Mouse (Mus musculus): ENCODE data around the gene Vamp3. TPM values are rescaled to one million over a fixed set of nuclear protein-coding genes. Genes with fewer than 3 reads are reported as not detected.
"Not testable (repeated sequence)": the region's sequence is repeated elsewhere in the genome, so short reads cannot be mapped to it uniquely, and the experiment has no call there.

The Vamp3 gene
- total RNA-seq, 1 experiment from 2014 or later = 85.7 TPM

DNA sequence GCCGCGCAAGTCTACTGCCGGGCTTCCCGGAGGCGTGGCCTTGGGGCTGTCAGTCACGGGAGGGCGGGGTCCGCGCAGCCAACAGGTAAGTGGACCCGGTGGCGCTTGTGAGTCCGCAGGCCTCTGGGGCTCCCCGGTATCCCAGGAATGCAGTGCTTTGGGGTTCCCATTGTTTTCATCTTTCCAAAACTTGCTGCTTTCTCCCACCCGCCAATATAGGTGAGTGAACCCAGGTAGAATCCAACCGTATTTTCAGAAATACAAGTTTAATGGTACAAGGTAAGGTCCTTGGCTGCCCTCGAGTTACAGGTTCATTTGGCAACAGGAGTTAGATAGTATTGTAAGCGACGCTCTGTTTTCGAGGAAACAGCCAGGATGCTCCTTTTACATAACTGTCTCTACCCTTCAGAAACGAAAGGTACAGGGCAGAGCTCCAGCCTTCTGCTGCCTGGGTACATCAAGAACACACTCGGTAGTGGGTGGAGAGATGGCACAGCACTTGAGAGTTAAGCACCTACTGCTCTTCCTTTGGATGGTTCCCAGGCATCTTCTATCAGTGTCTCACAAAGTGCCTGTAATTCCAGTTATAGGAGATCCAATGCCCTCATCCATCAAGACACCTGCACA is 12.7 kb downstream of the Vamp3 start:
- no peak for DNase-seq

DNA sequence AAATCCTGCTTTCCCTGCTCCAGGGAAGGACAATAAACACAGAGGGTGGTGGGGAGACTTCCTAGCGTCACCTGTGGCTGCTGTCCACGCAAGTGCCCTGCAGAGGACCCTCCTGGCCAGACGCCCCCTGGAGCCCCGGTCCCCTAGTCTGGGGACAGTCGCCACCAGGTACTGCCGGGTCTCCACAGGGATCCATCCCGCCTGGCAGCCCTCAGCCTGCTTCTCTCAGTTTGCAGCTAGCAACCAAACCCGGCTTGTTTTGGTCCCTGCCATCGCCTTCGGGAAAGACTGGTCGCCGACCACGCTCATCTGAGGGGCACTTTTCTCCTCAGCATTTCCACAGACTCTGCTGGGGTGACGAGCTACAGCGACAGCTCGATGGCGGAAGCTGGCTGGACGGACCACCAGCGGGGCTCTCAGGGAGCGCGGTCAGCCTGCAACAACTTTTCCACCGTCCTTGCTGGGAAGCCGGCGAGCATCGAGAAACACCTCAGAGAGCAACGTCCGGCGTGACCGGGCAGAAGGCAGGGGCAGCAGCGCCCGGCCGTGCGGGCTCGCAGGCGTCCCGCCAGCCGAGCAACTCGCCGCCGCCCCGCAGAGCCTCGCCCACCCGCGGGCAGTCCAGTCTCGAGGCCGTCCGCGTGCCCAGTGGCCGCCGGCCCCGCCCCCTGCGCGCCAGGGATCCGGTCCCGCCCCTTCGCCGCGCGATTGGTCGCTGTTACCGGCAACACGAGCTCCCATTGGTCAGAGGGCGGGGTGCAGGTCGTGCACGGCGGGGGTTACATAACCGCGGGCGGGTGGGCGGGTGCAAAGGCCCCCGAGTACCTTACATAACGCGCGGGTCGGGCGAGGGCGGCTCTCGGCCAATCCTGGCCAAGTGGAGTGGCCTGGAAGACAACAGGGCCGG is 13.5 kb downstream of the Vamp3 start, which contains the start of gene Per3:
Per3 (minus strand) TSS at position 629 of the 907 bp plus-strand sequence.
- DNase-seq = peak; percentile 99

GRCm38 (mm10) chr4:151043281-151043680 is 14.5 kb downstream of the Vamp3 start:
- peak; percentile 56 for DNase-seq

DNA sequence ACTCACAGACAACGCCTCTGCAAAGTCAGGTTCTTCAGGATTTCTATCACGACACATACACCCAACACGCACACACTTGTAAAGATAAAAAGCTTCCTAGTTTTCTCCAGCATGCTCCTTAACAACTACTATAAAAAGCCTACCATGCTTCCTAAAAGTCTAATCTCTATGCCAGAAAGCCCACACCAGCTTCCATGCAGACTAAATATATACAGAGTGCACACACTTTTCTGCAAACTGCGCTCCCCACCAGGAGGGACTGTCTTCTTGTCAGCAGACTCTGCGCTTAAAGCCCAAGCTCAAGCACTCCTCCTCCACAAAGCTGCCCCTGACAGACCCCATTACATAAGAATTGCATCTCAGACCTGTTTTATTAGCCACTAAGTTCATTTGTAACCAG is 16.3 kb downstream of the Vamp3 start:
- no peak for DNase-seq

DNA sequence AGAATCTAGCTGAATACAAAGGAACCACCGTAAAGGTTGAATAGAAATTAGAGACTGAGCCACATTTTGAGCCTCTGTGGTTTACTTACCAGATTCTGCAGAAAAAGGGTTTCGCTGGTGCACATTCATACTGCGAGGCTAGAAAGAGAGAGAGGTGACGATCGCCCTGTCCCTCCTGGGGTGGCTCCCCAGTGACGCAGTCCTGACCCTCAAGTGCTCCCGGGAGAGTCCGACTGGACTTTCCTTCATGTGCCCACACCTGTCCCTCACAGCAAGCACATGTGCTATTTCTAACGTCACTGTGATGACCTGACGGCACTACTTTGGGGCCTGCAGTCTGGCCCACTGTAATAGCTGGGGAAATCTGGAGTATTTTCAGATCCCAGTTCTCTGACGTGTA is 20.0 kb downstream of the Vamp3 start:
- DNase-seq = no peak

DNA sequence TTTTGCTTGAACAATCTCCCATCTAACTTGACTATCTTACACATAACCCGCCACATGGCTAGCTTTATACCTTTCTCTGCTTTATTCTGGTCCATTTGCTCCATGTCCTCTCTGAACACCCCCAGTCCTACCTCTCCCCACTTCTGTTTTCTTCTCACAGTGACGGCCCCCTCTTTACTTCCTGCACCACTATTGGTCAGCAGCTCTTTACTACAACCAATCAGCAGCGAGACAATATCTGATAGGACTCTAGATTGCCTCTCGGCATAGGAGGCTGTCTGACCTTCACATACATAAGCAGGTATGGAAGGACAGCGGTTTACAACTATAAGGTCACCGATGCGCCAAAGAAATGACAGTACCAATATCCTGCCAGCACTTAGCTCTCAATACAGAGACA is 21.2 kb downstream of the Vamp3 start:
- DNase-seq = no peak

DNA sequence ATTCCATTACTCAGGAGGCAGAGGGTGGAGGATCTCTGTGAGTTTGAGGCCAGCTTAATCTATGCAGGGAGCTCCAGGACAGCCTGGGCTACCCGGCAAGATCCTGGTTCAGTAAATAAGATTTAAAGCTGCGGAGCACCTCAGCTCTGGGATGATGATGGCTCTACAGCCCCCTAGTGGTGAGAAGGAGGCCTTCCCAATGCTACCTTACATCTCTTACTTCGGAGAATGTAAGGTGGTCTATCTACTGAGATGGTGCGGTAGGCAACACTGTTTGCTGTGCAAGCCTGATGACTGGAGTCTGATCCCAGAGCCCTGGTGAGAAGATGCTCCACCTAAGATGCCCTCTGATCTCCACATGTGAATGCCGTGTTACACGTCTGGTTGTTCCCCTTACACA is 30.8 kb downstream of the Vamp3 start:
- peak; percentile 20 for DNase-seq

- no peak for DNase-seq
These were observed 33.6 kb downstream of the Vamp3 start for GRCm38 (mm10) chr4:151024152-151024551.

DNA sequence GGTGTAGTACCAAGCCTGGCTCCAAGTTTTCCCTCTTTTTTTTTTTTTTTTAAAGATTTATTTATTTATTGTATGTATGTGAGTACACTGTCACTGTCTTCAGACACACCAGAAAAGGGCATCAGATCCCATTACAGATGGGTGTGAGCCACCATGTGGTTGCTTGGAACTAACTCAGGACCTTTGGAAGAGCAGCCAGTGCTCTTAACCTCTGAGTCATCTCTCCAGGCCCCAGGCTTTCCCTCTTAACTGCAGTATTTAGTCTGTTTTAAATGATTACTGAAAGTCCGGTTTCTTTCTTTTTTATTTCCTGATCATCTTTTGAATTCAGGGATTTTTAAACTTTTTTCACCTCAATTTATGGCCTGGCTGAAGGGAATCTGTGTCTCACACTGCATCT is 40.4 kb downstream of the Vamp3 start:
- not testable (repeated sequence) for DNase-seq

- DNase-seq = no peak
These were observed 41.8 kb downstream of the Vamp3 start for GRCm38 (mm10) chr4:151015946-151016345.

DNA sequence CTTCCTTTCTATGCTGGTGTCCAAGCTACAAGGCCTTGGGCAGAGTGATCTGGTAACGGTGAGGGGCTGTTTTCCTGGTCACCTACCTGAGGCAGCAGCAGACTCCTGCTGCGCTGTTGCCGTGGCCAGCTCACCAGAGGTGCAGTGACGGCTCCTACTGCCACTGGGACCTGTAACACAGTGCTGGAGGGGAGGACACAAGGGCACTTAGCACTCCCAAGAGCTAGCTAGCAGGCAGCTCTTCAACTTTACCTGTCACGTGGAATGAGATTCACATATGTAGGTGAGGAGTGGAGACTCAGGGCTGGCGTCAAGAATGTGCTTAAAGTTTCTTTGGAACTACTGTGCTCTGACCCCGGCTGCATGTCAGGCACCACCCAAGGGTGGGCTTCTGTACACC is 47.4 kb downstream of the Vamp3 start:
- no peak for DNase-seq

DNA sequence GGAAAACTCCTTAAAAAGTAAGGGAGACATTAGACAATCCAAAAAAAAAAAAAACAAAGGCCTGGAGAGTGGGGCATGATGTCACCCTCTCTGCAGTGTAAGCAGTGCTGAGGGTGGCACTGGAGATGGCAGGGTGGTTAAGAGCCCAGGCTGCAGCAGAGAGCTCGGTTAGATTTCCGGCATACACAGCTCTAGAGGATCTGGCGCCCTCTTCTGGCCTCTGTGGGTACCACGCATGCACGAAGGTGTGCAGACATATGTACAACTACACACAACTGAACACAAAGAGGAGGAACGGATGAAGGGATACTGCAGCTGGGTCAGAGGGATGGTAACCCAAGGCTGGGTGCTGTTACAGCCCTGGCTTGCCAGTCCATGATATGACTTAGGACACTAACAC is 50.8 kb downstream of the Vamp3 start:
- peak; percentile 73 for DNase-seq

GRCm38 (mm10) chr4:151005656-151006318 is 52.0 kb downstream of the Vamp3 start:
- no peak for DNase-seq

DNA sequence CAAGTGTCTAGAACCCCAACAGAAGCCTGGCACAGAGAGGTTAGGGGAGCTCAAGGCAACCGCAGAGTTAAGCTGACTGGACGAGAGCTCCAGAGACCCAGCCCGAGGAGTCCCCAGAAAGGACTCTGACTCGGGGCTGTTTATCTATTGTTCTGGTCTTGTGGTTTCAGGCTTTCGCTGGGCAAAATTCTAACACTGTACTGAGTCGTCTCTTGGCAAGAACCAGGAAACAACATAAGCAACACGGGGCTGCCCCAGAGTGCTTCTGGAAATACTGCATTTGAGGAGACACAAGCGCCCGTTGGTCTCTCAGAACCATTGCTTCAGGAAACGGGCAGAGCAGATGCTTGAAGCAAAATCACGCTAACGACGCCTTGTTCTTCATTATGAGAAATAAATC is 56.4 kb downstream of the Vamp3 start:
- no peak for DNase-seq

GRCm38 (mm10) chr4:150998626-150999025 is 59.1 kb downstream of the Vamp3 start:
- DNase-seq = no peak

Other genes starting within 250 kb of the Vamp3 start
- 56.6 and 115 TPM in 2 replicates for gene Errfi1, start 204.0 kb downstream of the Vamp3 start, total RNA-seq (2021)
- 251 and 259 TPM in 2 replicates for gene Park7, start 143.5 kb downstream of the Vamp3 start, total RNA-seq (2021)
- 0.15 and 0.60 TPM in 2 replicates for gene Tnfrsf9, start 143.4 kb downstream of the Vamp3 start, total RNA-seq (2021)
- not detected in 2 replicates for gene Uts2, start 60.9 kb downstream of the Vamp3 start, total RNA-seq (2021)
- 22.3 and 24.3 TPM in 2 replicates for gene Per3, start 13.3 kb downstream of the Vamp3 start, total RNA-seq (2021)
- not detected in 2 replicates for gene Gm13090, start 31.6 kb upstream of the Vamp3 start, total RNA-seq (2021)

All from adrenal gland, postnatal 14 days (tissue).